Mouse (Mus musculus) lung, adult 18-20 months (tissue): ENCODE data around the gene Ntn1.

Source experiments
- DNase-seq, 2 experiments: peaks; one replicate each; pipeline ENCODE4 v3.0.0; 2022; ENCODE audit warnings: mixed read lengths in 2 of 2

Ntn1 gene

DNA sequence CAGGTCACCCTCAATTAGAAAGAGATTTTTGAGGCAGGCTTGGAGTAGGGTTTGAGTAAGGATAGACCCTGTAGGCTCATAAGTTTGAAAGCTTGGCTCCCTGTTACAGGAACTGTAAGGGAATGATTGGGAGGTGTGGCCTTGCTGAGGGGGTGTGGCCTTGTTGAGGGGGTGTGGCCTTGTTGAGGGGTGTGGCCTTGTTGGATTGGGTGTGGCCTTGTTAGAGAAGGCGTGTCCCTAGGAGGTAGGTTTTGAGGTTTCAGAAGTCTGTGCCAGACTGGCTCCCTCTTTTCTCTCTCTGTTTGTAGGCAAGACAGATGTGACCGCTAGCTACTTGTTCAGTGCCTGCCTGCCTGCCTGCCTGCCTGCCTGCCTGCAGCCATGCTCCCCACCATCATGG is 75.8 kb downstream of the Ntn1 start:
- no peak for DNase-seq

DNA sequence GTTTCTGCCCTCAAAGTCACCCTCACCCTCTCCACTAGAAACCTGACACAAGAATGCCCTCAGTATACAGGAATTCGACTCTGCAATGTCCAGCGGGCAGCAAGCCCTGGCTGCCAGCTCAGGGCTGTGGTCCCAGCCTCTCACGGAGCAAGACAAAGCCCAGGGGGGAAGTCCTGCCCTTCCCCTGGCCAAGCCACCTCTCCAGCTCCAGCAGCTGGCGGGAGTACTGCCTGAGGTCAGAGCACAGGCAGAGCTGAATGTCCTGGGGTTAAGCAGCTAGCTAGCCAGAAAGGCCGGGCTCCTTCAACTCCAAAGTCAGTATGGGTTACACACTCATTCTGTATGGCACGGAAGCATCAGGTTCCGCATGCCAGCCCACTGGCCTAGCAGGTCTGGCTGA is 79.2 kb downstream of the Ntn1 start:
- peak; percentile 56 to 64 for DNase-seq

DNA sequence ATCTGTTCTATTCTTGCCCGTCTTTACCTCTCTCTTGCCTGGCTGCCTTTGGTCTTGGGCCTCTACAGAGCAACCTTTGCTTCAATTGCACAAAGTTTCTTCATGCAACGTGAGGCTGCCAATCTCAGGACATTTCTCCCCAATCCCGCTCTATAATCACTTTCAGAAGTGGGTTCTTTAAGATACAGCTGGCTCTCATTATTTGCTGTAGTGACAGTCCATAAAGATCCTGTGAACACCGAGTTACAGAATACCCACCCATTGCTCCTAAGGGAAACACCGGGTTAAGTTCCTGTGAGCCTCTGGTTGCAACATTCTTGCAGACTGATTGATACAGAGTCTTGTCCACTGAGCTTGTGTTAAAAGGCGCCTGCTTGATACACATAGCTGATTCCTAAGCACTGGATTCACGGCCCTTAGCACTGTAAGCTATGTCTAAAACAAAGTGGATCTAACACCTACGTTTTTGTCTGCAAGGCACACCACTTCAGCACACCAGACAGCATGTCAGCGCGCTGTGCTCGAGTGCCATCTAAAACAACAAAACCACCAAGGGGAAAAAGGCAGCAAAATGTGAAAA is 85.0 kb downstream of the Ntn1 start:
- DNase-seq = no peak

DNA sequence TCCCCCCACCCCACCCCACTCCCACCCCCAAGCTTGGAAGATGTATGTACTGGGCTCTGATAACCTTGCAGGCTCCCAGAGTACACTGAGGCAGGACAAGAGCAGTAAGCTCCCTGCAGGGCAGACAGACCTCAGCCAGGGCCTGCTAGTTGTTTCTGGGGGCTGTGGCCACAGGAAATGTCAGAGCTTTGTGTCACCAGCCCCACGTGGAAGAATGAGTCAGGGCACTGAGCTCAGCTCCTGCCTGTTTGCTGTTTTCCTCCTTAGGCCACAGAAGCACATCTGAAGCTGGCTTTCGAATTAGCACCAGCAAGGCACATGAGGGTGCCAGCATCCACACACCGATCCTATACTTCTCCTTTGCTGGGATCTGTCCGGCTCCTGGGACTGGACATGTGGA is 86.8 kb downstream of the Ntn1 start:
- no peak for DNase-seq

DNA sequence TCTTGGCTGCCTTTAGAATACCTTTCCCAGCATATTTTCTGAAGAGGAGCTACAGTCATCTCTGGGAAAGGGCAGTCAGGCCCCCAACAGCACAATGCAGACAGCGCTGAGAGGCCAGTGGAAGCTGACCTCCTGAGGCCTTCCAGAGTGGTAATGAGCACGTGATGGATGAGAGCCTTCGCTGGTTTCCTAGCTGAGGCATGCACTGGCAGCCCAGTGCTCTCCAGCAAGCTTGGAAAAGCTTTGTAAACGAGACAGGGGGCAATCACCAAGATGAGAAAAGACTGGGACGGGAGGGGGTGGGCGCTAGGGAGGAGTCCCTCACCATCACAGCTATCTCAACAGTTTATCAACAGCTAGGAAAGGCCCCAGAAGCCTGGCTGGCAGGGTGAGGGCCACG is 87.6 kb downstream of the Ntn1 start:
- DNase-seq = no peak

DNA sequence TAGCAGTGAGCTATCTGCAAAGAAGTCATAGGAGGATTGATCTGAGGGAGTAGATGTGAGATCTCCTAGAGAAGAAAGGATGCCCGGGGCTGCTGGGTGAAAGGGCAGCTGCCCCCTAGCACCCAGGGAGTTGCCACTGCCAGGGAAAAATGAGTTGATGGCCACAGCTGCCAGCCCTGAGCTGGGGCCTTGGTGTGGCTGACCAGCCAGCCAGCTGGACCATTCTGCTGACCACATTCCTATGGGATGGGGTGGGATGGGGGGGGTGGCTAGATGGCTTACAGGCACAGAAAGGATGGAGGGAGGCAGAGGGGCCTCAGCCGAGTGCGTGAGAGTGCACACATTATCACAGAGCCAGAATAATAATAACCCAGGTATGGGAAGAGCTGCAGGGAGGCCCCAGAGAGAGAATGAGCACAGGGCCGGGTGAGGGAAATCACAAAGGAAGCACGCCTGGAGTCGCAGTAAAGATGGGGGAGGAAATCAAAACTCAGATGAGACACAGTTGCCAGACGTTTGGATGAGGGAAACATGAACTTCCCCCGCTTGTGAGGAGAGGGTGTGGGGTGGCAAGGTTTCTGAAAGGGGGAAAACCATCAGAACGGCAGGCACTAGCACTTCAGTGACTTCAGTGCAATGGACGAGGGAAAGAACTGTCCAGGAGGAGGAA is 91.6 kb downstream of the Ntn1 start:
- no peak for DNase-seq

DNA sequence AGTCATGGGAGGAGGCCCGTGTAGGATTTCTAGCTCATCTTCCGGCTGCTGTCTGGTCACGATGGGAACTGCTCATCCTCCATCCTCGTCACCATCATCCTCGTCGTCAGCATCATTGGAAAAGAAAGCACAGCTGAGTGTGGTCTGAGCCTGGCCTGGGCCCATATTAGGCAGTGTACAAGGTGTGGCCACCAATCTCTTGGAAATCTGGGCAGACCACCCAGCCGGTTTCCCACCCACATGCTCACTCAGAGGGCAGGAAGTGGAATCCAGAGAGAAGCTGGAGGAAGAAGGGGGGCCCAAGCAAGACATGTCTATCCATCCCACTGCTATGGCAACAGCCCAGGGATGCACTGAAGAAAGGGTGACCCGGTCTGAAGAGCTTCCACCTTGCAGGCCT is 94.6 kb downstream of the Ntn1 start:
- no peak for DNase-seq

DNA sequence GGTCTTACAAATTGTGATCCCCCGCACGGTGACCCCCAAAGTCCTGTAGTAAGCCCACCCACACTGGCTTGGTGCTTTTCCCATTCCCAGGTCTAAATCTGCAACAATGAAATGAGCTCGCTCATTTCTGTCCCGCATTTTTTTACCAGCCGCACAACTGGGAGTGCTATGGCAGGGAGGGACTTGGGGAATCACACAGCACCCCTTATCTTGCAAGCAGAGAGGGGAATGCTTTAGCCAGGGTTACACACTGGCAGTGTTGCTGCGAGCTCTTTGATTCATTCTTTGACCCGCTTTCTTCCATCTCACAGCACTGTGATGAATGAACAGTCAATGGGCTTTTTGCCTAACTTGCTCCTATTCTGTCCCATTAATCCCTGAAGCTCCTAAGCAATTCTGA is 98.3 kb downstream of the Ntn1 start:
- DNase-seq = no peak

DNA sequence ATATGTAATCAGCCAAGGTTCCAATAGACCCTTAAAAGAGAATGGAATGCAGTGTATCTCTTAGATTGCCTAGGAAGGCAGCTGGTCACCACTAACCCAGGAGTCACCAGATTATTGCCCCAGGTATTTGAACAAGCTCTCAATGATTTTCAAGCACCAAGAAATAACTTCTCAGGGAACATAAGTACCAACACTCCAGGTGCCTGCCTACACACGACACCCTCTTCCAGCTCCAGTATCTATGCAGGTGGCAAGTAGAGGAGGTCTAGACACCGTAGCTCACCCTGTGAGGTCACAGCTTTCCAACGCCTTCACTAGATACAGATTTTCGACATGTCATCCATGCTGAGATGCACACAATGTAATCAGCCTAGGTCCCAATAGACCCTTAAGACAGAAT is 99.0 kb downstream of the Ntn1 start:
- DNase-seq = peak; percentile 19 to 33

DNA sequence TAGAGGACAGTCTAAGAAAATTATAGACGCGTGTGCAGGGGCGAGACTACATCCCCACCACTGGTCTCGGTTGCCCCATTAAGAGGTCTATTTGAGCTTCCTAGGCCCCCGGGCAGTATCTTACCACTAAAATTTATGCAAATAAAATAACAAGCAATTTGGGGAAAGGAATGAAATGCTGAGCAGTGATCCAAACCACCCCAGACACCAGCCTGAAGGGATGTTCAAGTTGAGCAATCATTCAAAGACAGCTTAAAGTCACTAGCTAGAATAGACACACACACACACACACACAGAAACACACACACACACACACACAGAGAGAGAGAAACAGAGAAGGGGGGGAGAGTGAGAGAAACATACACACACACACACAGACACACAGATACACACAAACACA is 105.1 kb downstream of the Ntn1 start:
- no peak for DNase-seq

DNA sequence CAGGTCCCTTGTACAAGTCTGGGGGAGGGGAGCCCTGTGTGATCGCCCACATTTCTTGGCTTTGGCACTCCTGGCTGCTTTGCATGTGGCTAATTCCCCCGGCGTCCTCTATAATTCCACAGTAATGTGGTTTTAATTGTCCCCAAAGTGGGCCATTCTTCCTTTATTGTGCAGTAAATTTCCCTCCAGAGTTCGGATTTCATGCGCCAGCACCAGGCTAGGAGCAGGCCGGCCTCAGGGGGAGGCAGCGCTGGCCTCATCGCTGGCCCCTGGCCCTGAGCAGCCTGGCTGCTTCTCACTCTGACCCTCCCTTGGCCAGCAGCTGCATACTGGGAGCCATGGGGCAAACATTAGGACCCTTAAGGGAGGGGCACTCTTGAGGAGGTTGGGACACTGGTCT is 110.0 kb downstream of the Ntn1 start:
- no peak for DNase-seq

DNA sequence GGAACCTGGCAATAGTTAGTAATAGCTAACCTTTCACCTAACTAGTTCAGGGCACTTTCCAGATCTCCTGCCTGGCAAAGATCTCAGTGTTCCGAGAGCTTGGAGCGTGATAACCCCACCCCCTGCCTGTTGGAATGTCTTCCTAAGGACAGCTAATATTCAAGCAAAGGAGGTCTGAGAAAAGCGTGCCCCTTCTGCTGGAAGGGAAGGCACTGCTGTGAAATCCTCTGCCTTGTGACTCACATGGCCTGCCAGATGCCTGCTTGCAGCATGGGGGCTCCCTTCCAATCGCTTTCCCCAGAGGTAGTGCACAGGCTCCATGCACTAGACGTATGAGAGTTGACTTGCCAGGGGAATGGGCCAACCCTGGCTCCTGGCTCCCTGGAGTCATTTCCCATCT is 113.3 kb downstream of the Ntn1 start:
- DNase-seq = peak; percentile 15 to 29

DNA sequence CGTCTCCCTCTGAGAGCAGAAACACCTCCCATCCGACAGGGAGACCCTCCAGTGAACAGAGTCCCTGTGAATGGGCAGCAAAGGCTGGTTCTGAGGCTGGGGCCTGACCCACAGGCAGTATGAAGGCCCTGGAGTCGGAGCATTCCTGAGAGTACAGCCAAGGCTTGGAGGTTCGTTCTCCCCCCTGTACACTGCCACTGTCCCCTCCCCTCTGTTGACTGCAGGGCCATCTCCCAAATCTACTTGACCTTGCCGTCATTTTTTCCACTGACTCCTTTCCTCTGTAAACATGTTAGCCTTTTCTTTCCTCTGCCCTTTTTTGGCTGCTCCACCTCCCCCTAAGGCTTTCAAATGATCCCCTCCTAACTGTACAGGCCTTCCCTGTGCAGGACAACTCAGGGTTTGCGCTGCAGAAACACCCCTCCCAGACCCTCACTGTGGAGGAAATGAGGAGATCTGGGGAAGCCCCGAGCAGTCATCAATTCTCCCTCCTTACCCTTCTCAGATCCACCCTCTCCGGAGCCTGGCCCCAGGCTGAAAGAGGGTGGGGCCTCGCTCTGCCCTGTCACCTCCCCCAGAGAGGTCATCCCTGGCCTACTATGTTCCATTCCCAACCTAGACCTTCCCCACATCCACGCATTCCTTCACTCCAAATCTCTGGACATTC is 114.3 kb downstream of the Ntn1 start:
- DNase-seq = peak; percentile 48 to 49

DNA sequence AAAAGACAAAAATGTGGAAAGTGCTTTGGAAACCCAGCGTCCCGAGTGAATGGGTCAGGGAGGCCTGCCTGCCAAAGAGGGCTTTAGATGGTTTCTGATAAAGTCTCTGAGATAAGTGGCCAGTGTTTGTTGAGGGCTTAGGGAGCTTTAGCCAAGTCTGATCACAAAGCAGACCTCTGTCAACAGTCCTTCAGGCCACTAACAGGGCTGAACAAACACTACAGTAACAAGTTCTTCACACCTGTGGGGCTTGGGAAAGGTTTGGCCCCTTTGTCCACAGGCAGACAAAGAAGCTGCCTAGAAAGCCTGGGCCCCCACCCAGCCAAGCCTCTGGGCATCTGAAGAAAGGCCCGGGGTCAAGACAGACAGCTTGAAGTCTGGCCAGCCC is 114.9 kb downstream of the Ntn1 start:
- peak; percentile 66 to 81 for DNase-seq

DNA sequence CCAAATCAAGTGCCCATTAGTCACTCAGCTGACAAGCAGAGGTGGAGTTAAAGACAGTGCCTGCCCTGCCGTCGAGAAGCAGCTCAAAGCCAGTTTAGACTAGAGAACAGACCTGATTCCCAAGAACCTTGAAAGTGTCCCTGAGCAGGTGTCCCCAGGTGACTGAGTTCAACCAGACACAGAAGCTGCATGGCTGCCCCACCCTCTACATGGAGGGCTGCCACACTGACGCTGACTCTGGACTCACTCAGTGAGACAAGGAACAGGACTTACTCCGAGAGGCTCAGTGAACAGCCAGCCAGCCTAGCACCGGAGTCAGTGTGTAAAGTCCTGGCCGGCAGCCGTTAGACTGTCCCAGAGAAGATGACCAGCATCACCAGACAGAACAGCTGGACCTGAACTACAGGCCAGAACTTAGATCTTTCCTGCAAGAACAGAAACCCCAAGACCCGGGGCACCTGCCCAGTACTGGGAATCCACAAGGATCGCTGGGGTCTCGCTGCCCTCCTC is 120.6 kb downstream of the Ntn1 start:
- DNase-seq = no peak

DNA sequence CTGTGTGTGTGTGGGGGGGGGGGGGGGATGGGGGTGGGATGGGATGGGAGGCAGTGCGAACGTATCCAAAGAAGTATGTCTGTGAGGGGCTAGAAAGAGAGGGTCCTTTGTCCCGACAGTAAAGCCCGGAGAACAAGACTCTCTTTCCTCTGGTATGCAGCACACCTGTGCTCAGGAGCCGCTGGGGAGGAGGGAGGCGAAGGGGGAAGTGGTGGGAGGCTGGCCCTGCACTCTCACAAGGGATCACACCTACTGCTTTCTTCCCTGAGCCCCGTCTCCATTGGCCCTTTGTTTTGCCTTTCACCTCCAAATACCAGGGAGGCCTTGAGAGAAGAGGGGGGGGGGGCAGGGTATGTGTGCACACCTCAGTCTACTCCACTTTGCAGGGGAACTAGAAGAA is 123.7 kb downstream of the Ntn1 start:
- no peak for DNase-seq

DNA sequence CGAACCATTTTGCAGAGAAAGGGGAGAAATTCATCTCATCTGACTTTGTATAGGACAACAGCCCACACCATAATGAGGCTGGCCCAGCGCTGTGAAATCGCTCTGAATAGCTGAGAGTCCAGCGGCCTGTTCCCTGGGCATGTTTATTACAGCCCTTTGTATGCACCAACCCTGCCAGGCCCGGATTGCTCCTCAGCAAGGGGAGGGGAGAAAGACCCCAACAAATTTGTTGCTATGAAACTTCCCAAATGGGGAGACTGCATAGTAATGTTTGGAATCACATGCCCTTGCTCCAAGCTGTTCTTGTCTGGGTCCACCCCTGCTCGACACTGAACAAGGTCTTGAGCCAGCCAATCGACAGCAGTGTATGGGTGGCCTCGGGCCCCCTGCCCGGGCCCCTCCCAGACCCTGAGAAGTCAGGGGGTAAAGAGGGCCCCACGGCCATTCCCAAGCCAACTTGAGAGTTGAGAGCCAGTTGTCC is 126.3 kb downstream of the Ntn1 start:
- DNase-seq = no peak

DNA sequence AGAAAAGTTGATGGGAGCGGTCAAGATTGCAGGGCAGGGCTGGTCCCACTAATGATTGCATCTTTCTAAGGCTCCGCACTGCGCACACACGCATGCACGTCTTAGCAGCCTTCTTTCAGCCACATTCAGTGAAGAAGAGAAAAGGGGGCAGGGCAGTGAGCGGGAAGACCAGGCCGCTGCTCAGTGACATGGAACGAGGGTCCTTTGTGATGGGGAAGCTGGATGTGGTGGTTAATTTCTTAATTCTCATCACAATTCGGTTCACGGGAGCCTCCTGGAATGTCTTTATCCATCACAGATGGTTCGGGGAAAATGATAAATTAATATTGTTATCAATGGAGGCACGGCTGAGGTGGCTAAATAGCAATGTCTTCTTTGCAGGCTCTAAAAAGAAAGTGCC is 126.8 kb downstream of the Ntn1 start:
- DNase-seq = no peak

DNA sequence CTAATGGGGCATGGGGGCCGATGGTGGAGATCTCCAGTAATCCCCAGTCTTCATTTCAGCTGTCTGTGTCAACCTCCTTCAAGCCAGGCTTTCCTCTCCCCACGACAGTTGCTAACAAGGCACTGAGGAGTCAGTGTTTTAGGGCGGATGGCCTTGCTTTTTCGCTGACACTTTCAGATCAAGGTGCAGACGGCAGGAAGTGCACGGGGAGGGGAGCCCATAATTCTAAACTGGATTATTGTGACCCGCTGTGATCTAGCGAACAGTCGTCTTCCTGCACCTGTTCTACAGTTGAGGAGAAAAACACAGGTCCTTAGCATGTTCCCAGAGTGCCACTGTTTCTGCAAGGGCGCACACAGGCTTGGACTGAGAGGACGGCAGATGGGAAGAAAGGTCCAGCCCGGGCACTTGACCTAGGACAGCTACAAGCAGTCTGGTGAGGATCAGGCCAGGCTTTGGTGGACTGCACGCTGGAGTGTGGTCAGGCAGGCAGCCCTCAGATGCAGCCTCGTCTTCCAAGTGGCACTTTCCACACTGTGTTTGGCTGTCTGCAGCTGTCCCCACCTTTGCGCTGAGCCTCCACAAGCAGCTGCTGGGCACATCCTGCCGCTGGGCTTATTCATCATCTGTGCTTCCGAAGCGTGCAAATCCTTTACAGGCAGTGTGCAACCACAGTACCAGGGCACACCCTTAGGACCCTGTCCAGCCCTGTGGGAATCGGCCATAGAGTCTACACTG is 129.7 kb downstream of the Ntn1 start:
- DNase-seq = no peak

DNA sequence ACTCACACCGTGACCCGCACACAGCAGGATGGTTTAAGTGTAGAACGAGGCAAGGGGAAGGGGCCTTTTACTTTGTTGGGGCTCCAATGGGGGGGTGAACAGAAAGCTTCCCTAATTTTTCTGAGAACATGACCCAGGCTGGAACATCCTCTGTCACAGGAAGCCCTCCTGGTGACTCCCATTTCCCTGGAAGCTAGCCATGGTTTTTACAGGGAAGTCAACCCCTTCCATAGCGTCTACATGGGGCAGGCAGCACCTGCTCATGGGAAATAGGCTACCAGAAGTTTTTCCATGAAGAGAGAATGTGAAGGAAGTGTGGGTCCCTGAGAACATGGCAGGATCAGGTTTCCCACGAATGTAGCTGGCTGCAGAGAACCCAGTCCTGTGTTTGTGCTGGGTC is 136.3 kb downstream of the Ntn1 start:
- peak in 1 of 2 experiments; percentile 38 for DNase-seq

DNA sequence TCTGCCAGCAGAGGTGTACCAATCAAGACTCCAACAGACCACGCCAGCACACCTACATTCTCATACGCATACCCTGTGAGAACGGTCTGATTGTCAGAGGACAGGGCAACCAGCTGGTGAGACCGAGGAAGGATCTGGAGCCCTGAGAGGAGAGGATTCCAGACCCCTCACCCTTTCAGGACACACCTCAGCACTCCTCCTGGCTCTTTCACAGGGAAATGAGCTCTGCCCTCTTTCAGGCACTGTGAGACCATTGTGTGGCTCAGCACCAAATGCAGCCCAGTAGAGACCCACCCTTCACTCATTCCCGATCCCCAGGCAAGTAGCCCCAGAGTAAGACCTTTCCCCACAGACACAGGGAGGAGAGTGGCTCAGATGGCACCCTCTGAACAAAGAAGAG is 137.5 kb downstream of the Ntn1 start:
- DNase-seq = no peak

DNA sequence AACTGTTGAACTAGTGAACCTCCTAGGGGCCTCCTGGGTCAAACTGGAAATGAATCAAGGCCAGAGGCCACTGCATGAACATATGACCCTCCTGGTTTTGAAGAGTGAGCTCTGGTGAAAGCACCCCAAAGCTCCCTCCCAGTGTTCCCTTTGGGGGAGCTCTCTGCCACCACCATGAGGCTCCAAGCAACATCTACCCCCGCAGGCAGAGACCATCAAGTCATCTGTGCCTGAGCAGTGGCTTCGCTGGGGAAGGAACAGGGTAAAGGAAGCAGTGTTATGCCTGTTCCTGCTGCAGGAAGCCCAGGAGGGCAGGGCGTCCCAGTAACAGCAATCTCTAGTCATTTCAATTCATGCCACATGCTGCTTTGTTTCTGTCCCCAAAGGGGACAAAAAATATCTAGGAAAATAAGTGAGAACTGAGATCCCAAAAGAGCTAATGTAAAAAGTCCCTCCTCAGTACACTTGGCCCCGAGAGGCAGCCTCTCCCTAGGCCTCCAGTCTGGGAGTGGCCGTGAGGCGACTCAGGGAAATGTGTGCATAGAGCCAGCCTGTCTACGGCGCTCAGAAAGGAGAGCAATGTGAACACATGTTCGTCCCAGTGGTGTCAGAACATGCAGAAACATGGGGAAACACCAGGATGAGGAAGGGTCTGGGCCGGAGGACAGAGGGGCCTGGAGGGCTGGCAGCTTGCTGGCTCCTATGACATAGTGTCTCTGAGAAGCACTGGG is 139.3 kb downstream of the Ntn1 start:
- peak; percentile 18 to 24 for DNase-seq

DNA sequence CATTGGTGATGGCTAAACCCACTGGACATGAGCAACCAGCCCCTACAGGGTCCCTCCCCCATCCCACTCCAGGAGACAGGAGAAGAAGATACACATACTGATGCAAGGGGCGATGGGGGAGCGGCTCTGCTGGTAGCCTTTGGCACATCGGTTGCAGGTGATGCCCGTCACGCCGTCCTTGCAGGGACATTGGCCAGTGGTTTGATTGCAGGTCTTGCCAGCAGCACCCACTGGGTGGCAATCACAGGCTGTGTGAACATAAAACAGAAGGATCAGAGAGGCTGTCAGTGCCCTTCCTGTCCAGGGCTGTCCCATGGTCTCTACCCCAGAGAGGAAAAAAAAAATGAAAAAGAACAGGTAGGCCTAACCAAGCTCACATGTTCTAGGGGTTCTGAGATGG is 140.2 kb downstream of the Ntn1 start:
- DNase-seq = no peak
